Mouse (Mus musculus) embryonic facial prominence, embryonic 12.5 days (tissue): ENCODE measurements around the gene Syt15. TPM values are rescaled to one million over a fixed set of nuclear protein-coding genes. Genes with fewer than 3 reads are reported as not detected.
A peak's percentile ranks its signal among the peaks of the same experiment; 100 is the strongest.

Source experiments
- ATAC-seq: fragments of 200-750 bp; cut with Nextera tagmentation; 2 replicates; pipeline ENCODE4 v1.8.0; 2017; ENCODE audit not compliant: insufficient number of reproducible peaks, insufficient read depth, low FRiP score, low TSS enrichment
- H3K27ac ChIP-seq: fragments of 300-500 bp; sonication (generic); 2 replicates; pipeline ENCODE4 v1.5.1; 2016; ENCODE audit warnings: mild to moderate bottlenecking
- H3K27me3 ChIP-seq: fragments of 300-500 bp; sonication (generic); 2 replicates; pipeline ENCODE4 v1.6.1; 2016; ENCODE audit warnings: mild to moderate bottlenecking, moderate library complexity
- H3K36me3 ChIP-seq: fragments of 300-500 bp; sonication (generic); 2 replicates; pipeline ENCODE4 v1.6.1; 2016; ENCODE audit warnings: mild to moderate bottlenecking
- H3K4me1 ChIP-seq: fragments of 300-500 bp; sonication (generic); 2 replicates; pipeline ENCODE4 v1.6.1; 2016
- H3K4me2 ChIP-seq: fragments of 300-500 bp; sonication (generic); replicated peaks from 2 replicates; pipeline ENCODE4 v1.6.1; 2016; ENCODE audit warnings: mild to moderate bottlenecking, moderate library complexity
- H3K4me3 ChIP-seq: fragments of 300-500 bp; sonication (generic); 2 replicates; pipeline ENCODE4 v1.5.1; 2016; ENCODE audit warnings: mild to moderate bottlenecking
- H3K9ac ChIP-seq: fragments of 300-500 bp; sonication (generic); 2 replicates; pipeline ENCODE4 v1.6.1; 2016; ENCODE audit warnings: mild to moderate bottlenecking, moderate library complexity
- H3K9me3 ChIP-seq: fragments of 300-500 bp; sonication (generic); 2 replicates; pipeline ENCODE4 v1.6.1; 2016; ENCODE audit warnings: mild to moderate bottlenecking, moderate library complexity
- WGBS: fragments of 180-500 bp; shearing (Covaris S2); methylation state at CpG from one replicate; pipeline ENCODE4 v1.1.7; 2016; 5-methylcytosine and 5-hydroxymethylcytosine counted together
- polyA plus RNA-seq: library from polyadenylated mRNA; unstranded; fragments of >200 nt; fragmentation: Nextera tagmentation; extraction: Ambion mirVana; gene quantifications from 2 replicates; pipeline ENCODE4 v1.2.1, GENCODE M21; 2016

The Syt15 gene
- 0.18 and 0.23 TPM in 2 replicates for polyA plus RNA-seq

DNA sequence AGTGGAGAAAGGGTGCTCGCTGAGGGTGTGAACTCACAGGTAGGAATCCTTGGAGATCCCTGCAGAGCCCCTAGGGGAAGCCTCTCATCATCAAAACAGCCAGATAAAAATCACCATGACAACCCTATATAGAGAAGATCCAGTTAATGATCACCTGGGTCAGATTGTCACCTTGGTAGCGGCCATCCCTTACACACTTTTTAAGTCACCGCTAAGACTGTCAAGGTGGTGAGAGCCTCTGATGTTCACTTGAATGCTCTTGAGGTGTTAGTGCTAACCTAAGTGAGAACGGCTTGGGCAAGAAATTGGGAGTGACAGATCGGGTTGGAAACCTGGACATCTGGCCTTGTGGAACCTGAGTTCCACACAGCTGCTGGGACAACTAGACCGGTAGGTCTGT lies at the start of gene Syt15:
Gene Syt15 (plus strand): TSS at position 301 of the 400 bp plus-strand sequence.
- no peaks in the 10 kb centered on the region for H3K36me3 ChIP-seq
- peaks cover 5% of the 10 kb centered on the region; the same call in 1 of the 2 replicates for H3K4me1 ChIP-seq
- 77% methylated on average over 6 of the region's 6 CpGs for WGBS
- peak within 1 kb of the TSS; percentile 57 for H3K9ac ChIP-seq
- H3K27ac ChIP-seq, result no peak within 1 kb of the TSS
- H3K4me2 ChIP-seq, result peak within 1 kb of the TSS; percentile 66
- H3K4me3 ChIP-seq, result peak within 1 kb of the TSS; percentile 31
- H3K27me3 ChIP-seq, result peaks cover 37% of the 10 kb centered on the region
- no peaks in the 10 kb centered on the region for H3K9me3 ChIP-seq
- ATAC-seq, result no peak

DNA sequence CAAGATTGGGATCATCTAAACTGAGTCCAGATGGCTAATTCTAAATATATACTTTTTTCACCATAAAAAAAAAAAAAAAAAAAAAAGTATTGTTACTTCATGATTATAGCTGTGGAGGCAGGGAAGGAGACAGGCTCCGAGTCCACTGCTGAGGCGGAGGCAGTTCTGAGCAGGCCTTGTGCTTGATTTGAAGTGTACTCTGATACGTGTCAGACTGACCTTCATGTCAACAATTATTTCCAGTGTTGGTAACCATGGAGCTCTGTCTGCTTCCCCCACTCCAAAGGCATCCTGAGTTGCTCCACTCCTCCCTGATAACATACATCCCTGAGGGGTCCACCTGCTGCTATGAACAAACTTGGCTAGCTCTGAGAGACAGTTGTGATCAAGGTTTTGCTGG lies 48.3 kb upstream of the Syt15 start:
- WGBS, result 80% methylated on average over 3 of the region's 3 CpGs
- no peak for ATAC-seq
- no peak overlapping the region for H3K27ac ChIP-seq
- H3K9ac ChIP-seq, result no peak overlapping the region
- no peaks in the 10 kb centered on the region for H3K27me3 ChIP-seq
- no peaks in the 10 kb centered on the region for H3K36me3 ChIP-seq
- H3K9me3 ChIP-seq, result no peaks in the 10 kb centered on the region
- no peaks in the 10 kb centered on the region for H3K4me1 ChIP-seq
- H3K4me3 ChIP-seq, result no peak overlapping the region
- H3K4me2 ChIP-seq, result no peak overlapping the region

DNA sequence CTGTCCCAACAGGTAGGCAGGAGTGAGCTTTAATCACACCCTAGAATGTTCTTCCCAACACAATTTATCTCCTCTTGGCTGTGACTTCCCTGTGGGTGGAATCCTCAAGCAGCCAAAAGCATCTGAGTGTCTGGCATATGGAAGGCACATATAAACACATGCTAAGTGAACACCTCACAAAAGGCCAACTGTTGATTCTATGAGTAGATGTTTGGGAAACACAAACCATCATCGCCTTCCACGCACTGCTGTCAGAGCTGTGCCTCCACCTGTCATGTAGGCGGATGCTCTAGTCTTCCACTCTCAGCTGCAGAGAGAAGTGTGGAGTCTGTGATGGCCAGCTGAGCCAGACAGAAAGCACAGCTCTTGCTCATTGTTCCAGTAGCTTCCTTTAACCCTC lies 40.0 kb upstream of the Syt15 start:
- Histone ChIP-seq H3K27me3 (no peaks in the 10 kb centered on the region), H3K27ac (no peak overlapping the region), H3K36me3 (no peaks in the 10 kb centered on the region), H3K4me1 (no peaks in the 10 kb centered on the region), H3K9ac (no peak overlapping the region), H3K4me3 (no peak overlapping the region), H3K4me2 (no peak overlapping the region), H3K9me3 (peaks cover 5% of the 10 kb centered on the region; the same call in 1 of the 2 replicates)
- no peak for ATAC-seq
- 89% methylated on average over 3 of the region's 3 CpGs for WGBS

DNA sequence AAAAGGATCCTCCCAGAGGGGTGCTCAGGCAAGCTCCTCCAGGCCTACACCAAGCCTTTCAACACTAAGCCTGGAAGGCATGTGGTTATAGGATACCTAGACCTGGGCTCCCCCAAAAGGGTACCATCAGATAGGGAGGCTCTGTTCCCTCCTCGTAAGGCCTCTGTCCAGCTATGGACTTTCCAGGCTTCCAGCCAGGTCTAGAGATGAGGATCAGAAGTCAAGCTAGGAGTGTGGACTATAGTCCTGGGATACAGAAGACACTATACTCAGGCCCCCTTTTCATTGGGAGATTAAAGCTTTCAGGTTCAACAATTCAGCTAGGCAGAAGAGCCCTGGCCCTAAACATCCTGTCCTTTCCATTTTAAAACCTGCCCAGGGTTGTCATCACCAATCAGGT lies 36.3 kb upstream of the Syt15 start:
- H3K27ac ChIP-seq, result no peak overlapping the region
- no peak overlapping the region for H3K4me2 ChIP-seq
- H3K9ac ChIP-seq, result no peak overlapping the region
- ATAC-seq, result no peak
- 82% methylated on average over 1 of the region's 1 CpGs for WGBS
- peaks cover 5% of the 10 kb centered on the region; the same call in 1 of the 2 replicates for H3K9me3 ChIP-seq
- no peak overlapping the region for H3K4me3 ChIP-seq
- H3K4me1 ChIP-seq, result no peaks in the 10 kb centered on the region
- H3K27me3 ChIP-seq, result no peaks in the 10 kb centered on the region
- H3K36me3 ChIP-seq, result no peaks in the 10 kb centered on the region

DNA sequence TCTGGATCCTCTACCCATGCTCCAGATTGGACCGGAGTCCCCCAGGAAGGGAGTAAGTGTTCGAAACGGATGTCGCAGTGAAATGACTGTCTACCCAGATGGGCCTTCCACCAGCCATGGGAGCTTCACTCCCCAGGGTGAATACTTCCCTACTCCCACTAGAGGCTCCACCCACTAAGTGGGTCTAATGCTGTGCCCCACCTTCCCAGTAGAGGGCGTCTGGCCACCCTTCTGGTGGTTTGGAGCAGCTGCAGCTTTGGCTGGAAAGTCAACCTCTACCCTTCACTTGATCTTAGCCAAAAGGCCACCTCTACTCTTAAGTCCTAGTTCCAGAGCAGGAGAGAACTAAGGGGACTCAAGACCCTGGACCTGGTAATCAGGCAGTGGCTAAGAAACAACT lies 30.8 kb upstream of the Syt15 start:
- Histone ChIP-seq H3K4me3 (no peak overlapping the region), H3K4me2 (no peak overlapping the region), H3K27me3 (no peaks in the 10 kb centered on the region), H3K27ac (no peak overlapping the region), H3K9ac (no peak overlapping the region), H3K36me3 (no peaks in the 10 kb centered on the region), H3K4me1 (no peaks in the 10 kb centered on the region), H3K9me3 (no peaks in the 10 kb centered on the region)
- 62% methylated on average over 5 of the region's 5 CpGs for WGBS
- no peak for ATAC-seq

GRCm38 (mm10) chr14:34190361-34190760 lies 29.0 kb upstream of the Syt15 start:
- H3K9ac ChIP-seq, result no peak overlapping the region

DNA sequence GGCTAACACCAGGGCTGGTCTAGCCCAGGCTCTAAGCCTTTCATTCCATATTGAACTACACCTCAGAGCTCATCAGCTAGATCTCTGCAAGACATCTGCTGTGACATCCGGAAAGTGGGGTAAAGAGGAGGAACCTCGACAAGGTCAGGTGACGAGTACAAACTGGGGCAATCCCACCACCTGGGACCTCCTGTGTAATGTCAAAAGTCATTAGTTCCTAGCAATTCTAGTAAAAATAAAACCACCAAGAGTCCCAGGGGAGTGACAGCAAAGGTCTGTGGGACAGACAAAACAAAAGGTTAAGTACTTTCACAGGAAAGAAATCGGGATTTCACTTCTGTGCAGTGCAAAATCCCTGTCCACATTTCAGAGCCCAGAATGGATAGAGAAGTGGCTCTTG lies 25.5 kb upstream of the Syt15 start:
- Histone ChIP-seq H3K4me2 (no peak overlapping the region), H3K4me1 (peaks cover 9% of the 10 kb centered on the region; the same call in 1 of the 2 replicates), H3K27me3 (no peaks in the 10 kb centered on the region), H3K9ac (no peak overlapping the region), H3K27ac (no peak overlapping the region), H3K36me3 (0 out of 2 replicates have a peak, but pooled peaks cover 3% of the 10 kb centered on the region), H3K4me3 (no peak overlapping the region), H3K9me3 (no peaks in the 10 kb centered on the region)
- no peak for ATAC-seq
- 69% methylated on average over 4 of the region's 4 CpGs for WGBS

More at GRCm38 (mm10) chr14:34190361-34190760, 29.0 kb upstream of the Syt15 start:
- Histone ChIP-seq H3K27me3 (no peaks in the 10 kb centered on the region), H3K4me1 (no peaks in the 10 kb centered on the region), H3K4me3 (no peak overlapping the region), H3K4me2 (no peak overlapping the region), H3K27ac (no peak overlapping the region), H3K36me3 (0 out of 2 replicates have a peak, but pooled peaks cover 3% of the 10 kb centered on the region), H3K9me3 (no peaks in the 10 kb centered on the region)
- 71% methylated on average over 7 of the region's 7 CpGs for WGBS
- no peak for ATAC-seq

- no peak overlapping the region for H3K4me3 ChIP-seq
- H3K27me3 ChIP-seq, result peaks cover 4% of the 10 kb centered on the region; the same call in 1 of the 2 replicates
- H3K9ac ChIP-seq, result no peak overlapping the region
- H3K27ac ChIP-seq, result no peak overlapping the region
- 0 out of 2 replicates have a peak, but pooled peaks cover 3% of the 10 kb centered on the region for H3K36me3 ChIP-seq
- ATAC-seq, result no peak
- H3K9me3 ChIP-seq, result no peaks in the 10 kb centered on the region
- H3K4me1 ChIP-seq, result peaks cover 13% of the 10 kb centered on the region
- no peak overlapping the region for H3K4me2 ChIP-seq
- WGBS, result 89% methylated on average over 15 of the region's 15 CpGs
These were observed 23.9 kb upstream of the Syt15 start for GRCm38 (mm10) chr14:34195466-34195865.

GRCm38 (mm10) chr14:34196706-34197105 lies 22.7 kb upstream of the Syt15 start:
- Histone ChIP-seq H3K27me3 (peaks cover 7% of the 10 kb centered on the region; the same call in 1 of the 2 replicates), H3K4me1 (peaks cover 15% of the 10 kb centered on the region), H3K27ac (0 out of 2 replicates have a peak overlapping the region, but pooled peaks have one; percentile 9), H3K36me3 (0 out of 2 replicates have a peak, but pooled peaks cover 3% of the 10 kb centered on the region), H3K9ac (no peak overlapping the region), H3K4me2 (no peak overlapping the region), H3K9me3 (no peaks in the 10 kb centered on the region), H3K4me3 (no peak overlapping the region)
- no peak for ATAC-seq
- WGBS, result 45% methylated on average over 4 of the region's 4 CpGs

GRCm38 (mm10) chr14:34200738-34201230 lies 18.6 kb upstream of the Syt15 start:
- H3K36me3 ChIP-seq, result no peaks in the 10 kb centered on the region
- 2% methylated on average over 19 of the region's 19 CpGs for WGBS
- peak overlapping the region; percentile 77 for H3K4me3 ChIP-seq
- no peaks in the 10 kb centered on the region for H3K9me3 ChIP-seq
- H3K4me1 ChIP-seq, result peaks cover 15% of the 10 kb centered on the region
- H3K4me2 ChIP-seq, result peak overlapping the region; percentile 93
- no peak overlapping the region for H3K27ac ChIP-seq
- H3K9ac ChIP-seq, result peak overlapping the region; percentile 69
- ATAC-seq, result peak; percentile 60
- peaks cover 19% of the 10 kb centered on the region for H3K27me3 ChIP-seq

- H3K27ac ChIP-seq, result no peak within 1 kb of the TSS
- WGBS, result 3% methylated on average over 45 of the region's 52 CpGs
- H3K9ac ChIP-seq, result peak within 1 kb of the TSS; percentile 69
- ATAC-seq, result peak; percentile 67
- peaks cover 19% of the 10 kb centered on the region for H3K27me3 ChIP-seq
- H3K4me1 ChIP-seq, result peaks cover 11% of the 10 kb centered on the region
- H3K9me3 ChIP-seq, result no peaks in the 10 kb centered on the region
- no peaks in the 10 kb centered on the region for H3K36me3 ChIP-seq
- peak within 1 kb of the TSS; percentile 93 for H3K4me2 ChIP-seq
- H3K4me3 ChIP-seq, result peak within 1 kb of the TSS; percentile 77
These were observed 18.0 kb upstream of the Syt15 start, which contains the start of gene Gprin2 for GRCm38 (mm10) chr14:34201231-34202035. Gprin2 (minus strand) TSS chr14:34201653.

GRCm38 (mm10) chr14:34207996-34208395 lies 11.4 kb upstream of the Syt15 start:
- no peak overlapping the region for H3K9ac ChIP-seq
- no peak overlapping the region for H3K4me3 ChIP-seq
- no peak overlapping the region for H3K4me2 ChIP-seq
- no peaks in the 10 kb centered on the region for H3K9me3 ChIP-seq
- peaks cover 7% of the 10 kb centered on the region; the same call in 1 of the 2 replicates for H3K27me3 ChIP-seq
- no peak for ATAC-seq
- no peaks in the 10 kb centered on the region for H3K4me1 ChIP-seq
- H3K27ac ChIP-seq, result no peak overlapping the region
- H3K36me3 ChIP-seq, result no peaks in the 10 kb centered on the region
- whole genome bisulfite sequencing, result 73% methylated on average over 6 of the region's 6 CpGs
